8 mouse cellular contexts compared by ENCODE assay signal in genomic region chrX:70364661-70365613, GRCm38 (mm10). TPM values are rescaled to one million over a fixed set of nuclear protein-coding genes. Genes with fewer than 3 reads are reported as not detected.
DNase-seq lines count a peak whose midpoint lies in the region; ATAC-seq lines count a peak whose summit lies in the region.

Ids (minus strand) TSS chrX:70365084.

- WGBS in hindbrain, embryonic 15.5 days: 19% methylated on average over 43 of the region's 45 CpGs

- DNase-seq in R1 (ENCODE audit: low read depth, low spot score): peak; percentile 89
- DNase-seq in cerebellum, postnatal 25 days: peak; percentile 84 to 91
- peak; percentile 74 to 82 for DNase-seq in frontal cortex, postnatal 36 days (ENCODE audit: low spot score in 2 of 2)
- peak; percentile 72 for DNase-seq in left cerebral cortex, adult 11 months (ENCODE audit: low spot score)
- peak; percentile 88 to 91 for DNase-seq in lung, postnatal 4 days
- DNase-seq in retina, postnatal 7 days (ENCODE audit: low read depth, low spot score): peak; percentile 73
- DNase-seq in urinary bladder, adult 2 months (ENCODE audit: low spot score): peak; percentile 41

- peaks cover 7% of the 10 kb centered on the region for H3K36me3 ChIP-seq in hindbrain, embryonic 15.5 days

- peak; percentile 97 for ATAC-seq in hindbrain, embryonic 15.5 days (ENCODE audit: low FRiP score, low read depth)

- peak within 1 kb of the TSS; percentile 51 for H3K4me3 ChIP-seq in hindbrain, embryonic 15.5 days

- no peaks in the 10 kb centered on the region for H3K9me3 ChIP-seq in hindbrain, embryonic 15.5 days

- H3K27me3 ChIP-seq in hindbrain, embryonic 15.5 days: no peaks in the 10 kb centered on the region

- peaks cover 15% of the 10 kb centered on the region; the same call in 1 of the 2 replicates for H3K4me1 ChIP-seq in hindbrain, embryonic 15.5 days (replicated peaks)

- H3K27ac ChIP-seq in hindbrain, embryonic 15.5 days (replicated peaks): peak within 1 kb of the TSS; percentile 79

- peak within 1 kb of the TSS; percentile 58 for H3K4me2 ChIP-seq in hindbrain, embryonic 15.5 days

- peak within 1 kb of the TSS; percentile 54 for H3K9ac ChIP-seq in hindbrain, embryonic 15.5 days

RNA-seq across cellular contexts. Expression of gene Ids, which starts in this region (rescaled TPM):
- 14.5 and 15.8 TPM in 2 replicates for polyA plus RNA-seq in hindbrain, embryonic 15.5 days (2015; fragmentation: Nextera tagmentation; extraction: Ambion mirVana)
- 26.5 and 32.1 TPM in 2 replicates for polyA plus RNA-seq in urinary bladder, adult 2 months (2012; rRNA removed)

Comparison
In these comparisons a context has a peak if more than half of its experiments do, and no peak if none do; other contexts are left out.
1. Peak in every context shown above with its lines: DNase-seq, ATAC-seq, H3K4me3 ChIP-seq and H3K27ac ChIP-seq.